Mouse (Mus musculus): Measurements from ENCODE around the gene Gm3727. TPM values are rescaled to one million over a fixed set of nuclear protein-coding genes. Genes with fewer than 3 reads are reported as not detected.
"Not testable (repeated sequence)": the region's sequence is repeated elsewhere in the genome, so short reads cannot be mapped to it uniquely, and the experiment has no call there.

Gm3727 gene
- polyA plus RNA-seq (2016; fragmentation: Nextera tagmentation; extraction: Ambion mirVana) = not detected in 2 replicates

- H3K27ac ChIP-seq; DNase-seq (ENCODE audit: extremely low spot score, low spot score); H3K27me3 ChIP-seq (ENCODE audit: poor library complexity, severe bottlenecking); H3K9me3 ChIP-seq; H3K4me3 ChIP-seq; H3K4me1 ChIP-seq; H3K36me3 ChIP-seq (replicated peaks): not testable (repeated sequence)
- 89% methylated on average over 3 of the region's 3 CpGs for WGBS
Observed at GRCm38 (mm10) chr14:7264614-7265013, at the start of gene Gm3727. TSS of gene Gm3727 (minus strand) at chr14:7264714.

DNA sequence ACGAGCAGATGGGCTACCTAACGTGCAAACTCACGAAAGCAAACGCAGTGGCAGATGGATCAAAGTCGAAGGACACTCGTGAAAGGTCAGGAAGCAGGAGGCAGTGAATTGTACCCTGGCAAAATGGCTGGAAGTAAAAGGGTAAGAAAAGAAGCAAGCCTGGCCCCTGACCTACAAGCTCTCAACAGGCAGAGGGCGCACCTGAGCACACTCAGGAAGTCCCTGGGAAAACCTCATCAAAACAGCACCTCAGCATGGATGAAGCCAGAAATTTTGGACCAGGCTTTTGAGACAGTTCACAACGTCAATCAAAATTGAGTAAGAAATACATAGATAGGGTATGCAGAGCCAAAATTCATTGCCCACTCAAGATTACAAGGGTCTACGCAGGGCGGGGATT is 21.0 kb downstream of the Gm3727 start:
- H3K4me3 ChIP-seq; H3K36me3 ChIP-seq (replicated peaks): not testable (repeated sequence)
- WGBS = 5% methylated on average over 8 of the region's 10 CpGs

More for the DNA sequence above, 21.0 kb downstream of the Gm3727 start:
- peak; percentile 24 for DNase-seq (ENCODE audit: extremely low spot score, low spot score)
- not testable (repeated sequence) for H3K4me1 ChIP-seq; H3K27ac ChIP-seq; H3K9me3 ChIP-seq; H3K27me3 ChIP-seq (ENCODE audit: poor library complexity, severe bottlenecking)

Other genes starting within 250 kb of the Gm3727 start
- gene Gm10406, start 237.3 kb downstream of the Gm3727 start, polyA plus RNA-seq (2016; fragmentation: Nextera tagmentation; extraction: Ambion mirVana) = 0.85 and 1.3 TPM in 2 replicates
- gene Gm3685, start 219.7 kb downstream of the Gm3727 start, polyA plus RNA-seq (2016; fragmentation: Nextera tagmentation; extraction: Ambion mirVana) = not detected in 2 replicates
- 1.1 and 1.4 TPM in 2 replicates for gene Gm3696, start 164.1 kb downstream of the Gm3727 start, polyA plus RNA-seq (2016; fragmentation: Nextera tagmentation; extraction: Ambion mirVana)
- not detected in 2 replicates for gene Gm6676, start 139.3 kb downstream of the Gm3727 start, polyA plus RNA-seq (2016; fragmentation: Nextera tagmentation; extraction: Ambion mirVana)
- gene Gm3512, start 90.2 kb downstream of the Gm3727 start, polyA plus RNA-seq (2016; fragmentation: Nextera tagmentation; extraction: Ambion mirVana) = 3.8 and 4.5 TPM in 2 replicates
- not detected in 2 replicates for gene Gm16434, start 70.2 kb downstream of the Gm3727 start, polyA plus RNA-seq (2016; fragmentation: Nextera tagmentation; extraction: Ambion mirVana)
- 1.6 and 1.9 TPM in 2 replicates for gene Gm3739, start 50.3 kb upstream of the Gm3727 start, polyA plus RNA-seq (2016; fragmentation: Nextera tagmentation; extraction: Ambion mirVana)
- gene Gm5797, start 67.7 kb upstream of the Gm3727 start, polyA plus RNA-seq (2016; fragmentation: Nextera tagmentation; extraction: Ambion mirVana) = not detected in 2 replicates
- not detected in 2 replicates for gene Gm8374, start 100.4 kb upstream of the Gm3727 start, polyA plus RNA-seq (2016; fragmentation: Nextera tagmentation; extraction: Ambion mirVana)
- not detected in 2 replicates for gene Gm3755, start 186.2 kb upstream of the Gm3727 start, polyA plus RNA-seq (2016; fragmentation: Nextera tagmentation; extraction: Ambion mirVana)
- 1.2 and 1.4 TPM in 2 replicates for gene Gm3752, start 219.0 kb upstream of the Gm3727 start, polyA plus RNA-seq (2016; fragmentation: Nextera tagmentation; extraction: Ambion mirVana)